Mouse (Mus musculus): ENCODE measurements around the gene Pfkm. TPM values are rescaled to one million over a fixed set of nuclear protein-coding genes. Genes with fewer than 3 reads are reported as not detected.

Pfkm gene
- total RNA-seq, 2 experiments from 2014 or later = 333 to 349 TPM

DNA sequence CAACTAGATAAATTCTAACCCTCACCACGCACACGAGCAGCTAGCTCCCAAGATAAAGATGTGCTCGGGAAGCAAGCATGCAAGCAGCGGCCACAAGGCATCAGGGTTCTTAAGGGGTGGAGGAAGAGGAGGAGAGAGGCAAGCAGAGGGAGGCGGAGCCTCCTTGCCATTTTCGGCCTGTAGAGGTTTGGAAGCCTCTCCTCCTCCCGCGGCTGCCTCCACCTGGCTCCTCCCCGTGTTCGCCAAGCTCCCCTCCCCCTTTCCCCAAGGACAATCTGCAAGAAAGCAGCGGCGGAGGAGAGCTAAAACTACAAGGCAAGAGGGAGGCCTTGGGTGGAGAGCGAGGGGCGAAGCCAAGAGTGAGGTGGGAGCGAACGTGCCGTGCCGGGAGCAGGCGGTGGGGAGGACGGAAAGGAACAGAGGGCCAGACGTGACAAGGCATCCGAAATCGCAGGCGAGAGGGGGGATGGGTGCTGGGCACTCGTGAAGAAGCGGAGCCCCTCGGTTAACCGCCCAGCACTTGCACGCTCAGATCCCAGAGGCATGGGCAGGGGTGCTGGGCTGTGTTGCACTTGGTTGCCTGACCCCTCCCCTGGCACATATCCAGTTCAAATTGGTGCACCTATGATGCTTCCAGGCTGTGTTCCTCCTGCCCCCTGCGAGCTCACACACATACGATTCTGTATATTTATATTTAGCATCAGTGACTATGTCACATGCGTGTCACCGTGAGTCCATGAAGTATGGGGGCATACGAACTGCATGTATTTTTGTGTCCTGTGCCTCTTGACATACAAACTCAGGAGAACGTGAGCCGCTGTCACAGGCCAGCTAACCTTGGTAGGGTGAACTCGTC is 16.1 kb downstream of the Pfkm start:
- peak; percentile 82 to 92 for DNase-seq (ENCODE audit: low spot score in 2 of 2)
- peak overlapping the region; percentile 98 for H3K27ac ChIP-seq
- TF ChIP-seq CTCF (conservative IDR thresholded peaks at IDR 0.05) = peak; percentile 25
- H3K4me3 ChIP-seq = peak overlapping the region; percentile 94

DNA sequence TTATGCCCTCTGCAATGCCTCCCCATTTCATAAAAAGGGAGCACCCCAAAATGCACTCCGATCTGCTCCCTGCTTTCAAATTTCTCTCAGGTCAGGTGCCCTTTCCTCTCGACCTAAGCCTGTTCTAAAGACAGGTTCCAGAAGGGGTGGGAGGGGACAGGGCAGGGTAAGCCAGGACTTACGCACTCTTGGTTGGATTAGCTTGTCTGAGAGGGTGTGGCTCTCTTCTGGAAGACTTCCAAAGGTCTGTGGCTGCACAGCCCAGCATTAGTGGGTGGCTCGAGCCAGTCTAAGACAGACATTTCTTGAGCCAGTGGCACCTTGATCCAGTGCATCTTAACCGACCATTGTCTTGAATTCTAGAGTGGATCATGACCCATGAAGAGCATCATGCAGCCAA is 19.4 kb downstream of the Pfkm start:
- no peak for TF ChIP-seq CTCF (conservative IDR thresholded peaks at IDR 0.05)
- no peak overlapping the region for H3K4me3 ChIP-seq
- H3K27ac ChIP-seq = no peak overlapping the region

DNA sequence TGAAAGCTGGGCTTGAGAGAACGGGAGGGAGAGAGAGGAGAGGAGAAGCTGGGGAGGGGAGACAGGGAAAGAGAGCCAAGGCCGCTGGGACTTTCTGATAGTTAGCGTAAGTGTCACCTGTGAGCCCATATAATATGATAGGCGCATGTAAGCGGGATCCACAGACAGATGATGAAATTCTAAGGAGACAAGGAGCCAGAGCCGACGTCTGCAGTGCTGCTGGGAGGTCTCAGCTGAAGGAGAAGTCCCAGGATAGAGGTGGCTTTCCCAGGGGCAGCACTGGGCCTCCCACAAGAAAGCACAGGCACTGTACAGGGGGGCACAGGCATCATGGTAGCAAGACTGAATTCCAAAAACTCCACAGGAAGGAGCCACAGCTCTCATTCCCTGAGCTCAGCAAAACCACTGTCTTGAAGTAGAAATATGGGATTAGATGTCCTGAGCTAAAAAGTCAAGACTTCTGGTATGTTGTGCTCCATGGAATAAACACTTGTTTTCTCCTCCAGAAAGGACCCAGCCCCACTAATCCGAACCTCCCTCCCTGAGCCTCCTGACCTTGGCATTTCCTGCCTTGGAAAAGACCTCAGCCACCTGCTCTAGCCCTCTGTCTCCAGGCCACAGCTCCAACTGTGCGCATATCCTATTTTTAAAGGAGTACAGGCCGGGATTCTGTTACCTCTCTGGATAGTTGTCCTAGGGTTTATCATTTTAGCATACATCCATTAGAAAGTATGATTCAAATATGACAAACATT is 21.9 kb downstream of the Pfkm start:
- no peak for TF ChIP-seq CTCF (conservative IDR thresholded peaks at IDR 0.05)
- H3K27ac ChIP-seq = no peak overlapping the region

More for the DNA sequence above, 19.4 kb downstream of the Pfkm start:
- no peak for DNase-seq (ENCODE audit: low spot score in 2 of 2)

DNA sequence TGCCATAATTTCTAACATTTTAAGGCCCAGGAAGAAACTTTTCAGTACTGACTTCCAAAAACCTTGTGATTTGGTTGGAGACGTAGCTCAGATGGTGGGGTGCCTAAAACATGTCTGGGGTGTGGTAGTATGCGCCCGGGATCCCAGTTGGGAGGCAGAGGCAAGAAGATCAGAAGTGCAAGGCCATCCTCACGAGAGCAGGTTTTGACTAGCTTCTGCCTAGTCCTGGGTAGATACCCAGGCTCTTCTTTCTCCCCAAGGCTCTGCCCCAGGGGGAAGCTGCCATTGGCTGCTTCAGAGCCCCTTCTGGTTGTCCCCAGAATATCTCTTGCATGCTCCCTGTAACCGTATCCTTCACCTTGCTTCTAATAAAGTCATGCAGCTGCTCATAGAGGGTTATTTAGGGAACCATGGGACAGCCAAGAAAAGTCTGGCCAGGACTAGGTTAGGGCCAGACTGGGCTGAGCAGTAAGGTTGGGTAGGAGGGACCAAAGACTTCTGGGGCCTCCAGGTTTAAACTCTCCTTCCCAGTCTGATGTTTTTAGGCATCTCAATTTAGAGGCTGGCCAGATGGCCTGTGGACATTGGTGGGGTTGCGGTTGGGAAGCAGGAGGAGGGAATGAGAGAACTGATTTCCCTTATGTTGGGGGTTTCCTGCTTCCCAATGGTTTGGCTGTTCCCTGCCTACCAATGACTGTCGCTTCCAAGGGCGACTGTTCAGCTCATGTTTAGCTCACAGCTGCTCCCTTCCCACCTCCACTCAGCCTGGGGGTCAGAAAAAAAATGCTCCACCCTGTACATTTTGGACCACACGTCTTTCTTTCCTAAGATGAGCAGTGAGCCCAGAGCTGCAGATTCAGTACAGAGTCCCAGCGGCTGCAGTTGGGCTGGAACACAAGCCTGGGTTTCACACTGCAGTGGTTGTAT is 22.7 kb downstream of the Pfkm start:
- Histone ChIP-seq H3K4me3 (no peak overlapping the region), H3K27ac (no peak overlapping the region; the same call in 1 of the 2 replicates)
- no peak for TF ChIP-seq CTCF (conservative IDR thresholded peaks at IDR 0.05)
- no peak for DNase-seq (ENCODE audit: low spot score in 2 of 2)

More for the DNA sequence above, 21.9 kb downstream of the Pfkm start:
- DNase-seq (ENCODE audit: low spot score in 2 of 2) = no peak
- no peak overlapping the region for H3K4me3 ChIP-seq

DNA sequence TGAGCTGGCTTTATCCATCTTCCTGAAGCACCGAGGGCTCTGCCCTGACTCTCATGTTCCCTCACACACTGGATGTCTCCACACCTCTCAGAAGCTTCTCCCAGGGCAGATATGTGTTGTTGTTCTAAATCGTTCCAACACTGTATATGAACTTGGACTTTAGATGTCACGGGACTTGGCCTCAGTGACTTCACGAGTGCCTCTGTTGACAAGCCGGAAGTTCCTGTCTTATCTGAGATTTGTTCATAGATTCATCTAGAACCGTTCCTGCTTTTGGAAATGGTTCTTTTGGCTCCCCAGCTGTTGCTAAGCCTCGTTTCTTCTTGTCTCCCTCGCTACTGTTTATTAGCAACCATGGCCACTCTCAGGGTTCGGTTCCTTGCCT is 23.4 kb downstream of the Pfkm start:
- Histone ChIP-seq H3K27ac (no peak overlapping the region), H3K4me3 (no peak overlapping the region)
- no peak for TF ChIP-seq CTCF (conservative IDR thresholded peaks at IDR 0.05)
- no peak for DNase-seq (ENCODE audit: low spot score in 2 of 2)

DNA sequence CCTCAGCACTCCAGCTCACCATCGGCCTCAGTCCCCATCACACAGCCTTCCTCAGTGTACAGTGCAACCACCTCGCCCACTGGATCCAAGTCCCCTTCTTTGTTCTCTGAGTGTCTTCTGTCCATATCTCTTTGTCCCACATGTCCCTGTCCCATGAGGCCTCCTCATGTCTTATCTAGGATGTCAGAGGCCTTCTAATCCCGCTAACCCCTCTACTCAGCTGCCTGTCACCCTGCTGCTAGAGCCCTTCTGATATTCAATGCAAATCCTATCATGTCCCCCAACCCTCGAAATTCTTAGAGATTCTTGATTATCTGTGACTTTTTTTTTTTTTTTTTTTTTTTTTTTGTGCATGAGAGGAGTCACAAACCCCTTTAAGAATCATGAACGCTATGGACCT is 23.9 kb downstream of the Pfkm start:
- no peak for DNase-seq (ENCODE audit: low spot score in 2 of 2)
- Histone ChIP-seq H3K4me3 (no peak overlapping the region), H3K27ac (no peak overlapping the region)
- TF ChIP-seq CTCF (conservative IDR thresholded peaks at IDR 0.05) = no peak

DNA sequence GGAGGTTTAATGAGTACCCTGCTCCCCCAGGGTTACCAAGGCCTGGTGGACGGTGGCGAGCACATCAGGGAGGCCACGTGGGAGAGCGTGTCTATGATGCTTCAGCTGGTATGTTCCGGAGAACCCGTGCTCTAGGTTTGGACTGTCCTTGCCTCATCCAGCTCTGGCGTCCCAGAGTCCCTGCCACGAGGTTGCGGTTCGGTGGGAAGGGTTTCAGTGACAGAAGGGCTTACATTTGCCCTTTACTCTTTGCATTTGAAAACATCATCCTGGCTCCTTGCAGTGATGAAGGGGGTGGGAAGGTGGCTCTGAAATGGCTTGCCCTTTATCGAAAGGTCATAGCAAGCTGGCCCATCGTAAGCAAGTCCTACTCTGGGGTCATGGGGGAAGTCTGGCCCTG is 27.0 kb downstream of the Pfkm start:
- Histone ChIP-seq H3K4me3 (no peak overlapping the region), H3K27ac (no peak overlapping the region)
- TF ChIP-seq CTCF (conservative IDR thresholded peaks at IDR 0.05) = no peak
- no peak for DNase-seq (ENCODE audit: low spot score in 2 of 2)

DNA sequence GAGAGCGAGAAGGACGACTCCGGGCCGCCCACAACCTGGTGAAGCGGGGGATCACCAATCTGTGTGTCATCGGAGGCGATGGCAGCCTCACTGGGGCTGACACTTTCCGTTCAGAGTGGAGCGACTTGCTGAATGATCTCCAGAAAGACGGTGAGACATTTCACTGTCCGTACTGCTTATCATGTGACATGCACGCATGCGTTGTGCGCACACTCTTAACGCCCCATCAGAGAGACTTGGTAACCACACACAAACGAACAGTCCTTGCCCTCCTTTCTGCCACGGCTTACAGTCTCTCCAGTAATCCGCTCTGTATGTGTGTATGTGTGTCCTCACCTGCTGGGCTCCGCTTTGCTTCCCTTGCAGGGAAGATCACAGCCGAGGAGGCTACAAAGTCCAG is 28.4 kb downstream of the Pfkm start:
- no peak for TF ChIP-seq CTCF (conservative IDR thresholded peaks at IDR 0.05)
- H3K4me3 ChIP-seq = no peak overlapping the region
- no peak for DNase-seq (ENCODE audit: low spot score in 2 of 2)
- no peak overlapping the region for H3K27ac ChIP-seq

DNA sequence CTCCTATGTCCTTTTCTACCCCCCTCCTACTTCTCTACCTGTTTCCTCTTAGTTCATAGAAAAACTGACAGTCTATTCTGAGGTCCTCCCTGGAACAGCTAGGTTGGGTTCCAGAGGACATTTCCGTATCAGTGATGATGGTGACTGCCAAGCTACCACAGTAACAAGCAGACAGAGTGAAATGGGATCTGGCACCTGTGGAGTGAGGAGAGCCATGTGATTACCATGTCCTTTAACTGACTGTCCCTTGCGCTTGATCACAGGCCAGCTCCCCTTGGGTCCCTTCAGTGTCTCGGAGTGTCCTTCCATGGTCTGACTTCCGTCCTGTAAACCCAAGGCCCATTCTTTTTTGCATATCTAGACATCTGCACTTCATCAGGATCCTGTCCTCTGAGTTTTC is 38.6 kb downstream of the Pfkm start:
- H3K4me3 ChIP-seq = no peak overlapping the region
- DNase-seq (ENCODE audit: low spot score in 2 of 2) = no peak
- H3K27ac ChIP-seq = no peak overlapping the region
- TF ChIP-seq CTCF (conservative IDR thresholded peaks at IDR 0.05) = no peak

DNA sequence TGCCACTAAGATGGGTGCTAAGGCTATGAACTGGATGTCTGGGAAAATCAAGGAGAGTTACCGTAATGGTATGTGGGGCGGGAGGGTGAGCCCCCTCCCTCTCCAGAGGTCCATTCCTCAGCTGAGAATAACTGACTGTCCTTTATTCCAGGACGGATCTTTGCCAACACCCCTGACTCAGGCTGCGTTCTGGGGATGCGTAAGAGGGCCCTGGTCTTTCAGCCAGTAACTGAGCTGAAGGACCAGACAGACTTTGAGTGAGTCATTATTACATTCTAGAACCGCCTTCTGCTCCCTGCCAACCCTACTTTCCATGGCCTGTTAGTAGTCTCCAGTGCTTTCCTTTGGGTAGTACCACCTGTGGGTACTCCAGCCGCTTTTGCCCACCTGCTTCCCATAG is 39.1 kb downstream of the Pfkm start:
- no peak overlapping the region for H3K4me3 ChIP-seq
- no peak overlapping the region for H3K27ac ChIP-seq
- no peak for DNase-seq (ENCODE audit: low spot score in 2 of 2)
- TF ChIP-seq CTCF (conservative IDR thresholded peaks at IDR 0.05) = no peak

DNA sequence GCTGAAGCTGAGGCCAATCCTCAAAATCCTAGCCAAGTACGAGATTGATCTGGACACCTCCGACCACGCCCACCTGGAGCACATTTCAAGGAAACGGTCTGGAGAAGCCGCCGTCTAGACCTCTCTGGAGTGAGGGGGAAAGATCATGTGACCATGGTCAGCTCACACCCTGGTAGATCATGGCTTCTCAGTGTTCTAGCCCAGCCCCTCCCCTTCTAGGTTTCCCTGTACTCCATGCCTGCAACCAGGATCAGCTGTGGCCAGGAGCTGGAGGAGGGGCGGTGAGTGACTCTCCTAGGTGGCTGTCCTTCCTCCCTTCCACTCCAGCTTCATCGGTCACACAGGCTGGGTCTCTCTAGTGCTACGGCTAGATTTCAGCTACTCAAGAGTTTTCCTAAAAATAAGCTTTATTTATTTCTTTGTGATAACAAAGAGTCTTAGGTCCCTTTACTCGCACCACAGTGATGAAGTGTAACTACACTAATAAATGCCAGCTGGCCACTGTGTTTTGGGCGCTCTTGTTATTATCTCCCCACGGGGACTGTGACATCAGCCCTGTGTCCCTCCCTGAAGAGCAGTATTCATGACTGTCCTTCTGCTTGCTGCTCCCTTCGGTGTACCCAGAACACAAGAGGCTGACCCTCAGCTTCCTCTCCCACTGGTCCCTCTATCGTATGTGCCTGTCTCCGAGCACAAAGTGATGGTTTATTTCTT is 39.7 kb downstream of the Pfkm start:
- DNase-seq (ENCODE audit: low spot score in 2 of 2) = no peak
- no peak overlapping the region for H3K4me3 ChIP-seq
- H3K27ac ChIP-seq = peak overlapping the region; percentile 53; the same call in 1 of the 2 replicates
- no peak for TF ChIP-seq CTCF (conservative IDR thresholded peaks at IDR 0.05)

DNA sequence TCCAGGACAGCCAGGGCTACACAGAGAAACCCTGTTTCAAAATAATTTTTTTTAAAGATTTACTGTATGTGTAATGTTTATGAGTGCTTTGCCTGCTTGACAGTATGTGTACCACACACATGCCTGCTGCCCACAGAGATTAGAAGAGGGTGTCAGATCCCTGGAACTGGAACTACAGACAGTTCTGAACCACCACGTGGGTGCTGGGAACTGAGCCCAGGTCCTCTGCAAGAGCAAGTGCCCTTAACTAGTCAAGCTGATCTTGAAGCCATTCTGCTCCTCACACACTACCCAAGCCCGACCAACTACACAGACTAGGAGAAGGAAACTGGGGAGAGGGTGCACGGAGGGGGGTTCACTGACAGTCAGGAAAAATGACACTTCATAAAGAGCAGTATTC is 41.1 kb downstream of the Pfkm start:
- TF ChIP-seq CTCF (conservative IDR thresholded peaks at IDR 0.05) = no peak
- DNase-seq (ENCODE audit: low spot score in 2 of 2) = no peak
- Histone ChIP-seq H3K27ac (peak overlapping the region; percentile 91), H3K4me3 (no peak overlapping the region)

Measured in layer of hippocampus, adult 2 months (tissue).